In genomic region chr10:118617291-118618044, GRCm38 (mm10) we compare ENCODE assay signal across 12 mouse cellular contexts.
DNase-seq lines count a peak whose midpoint lies in the region.
"Had no signal": no experiment of that assay in that cellular context is flagged by ENCODE, and none has a peak within 500 bp of the region (broad histone marks: within the 10 kb centered on the region; RNA-seq: fewer than 3 reads in every experiment).

No protein-coding gene starts in this region.

- peak; percentile 5 for DNase-seq in gastrocnemius, adult 18-20 months (ENCODE audit: low spot score)
- DNase-seq in gastrocnemius, adult 8-10 months (ENCODE audit: low spot score in 2 of 2), result no peak
- DNase-seq in left cerebral cortex, adult 11 months (ENCODE audit: low spot score), result peak; percentile 16
- DNase-seq in left cerebral cortex, adult 18-20 months (ENCODE audit: low spot score in 2 of 2), result no peak
- peak; percentile 27 for DNase-seq in heart, postnatal 4 days
- DNase-seq in right cerebral cortex, postnatal 36 days (ENCODE audit: low spot score in 2 of 2), result peak; percentile 22 to 30
- DNase-seq in kidney, postnatal 4 days, result no peak
- no peak for DNase-seq in lung, postnatal 10 days
- DNase-seq: adrenal gland, postnatal 10 days; cerebellum, postnatal 14 days; kidney, adult 11 months; lung, adult 2 months had no signal

Comparison
In these comparisons a context has a peak if more than half of its experiments do, and no peak if none do; other contexts are left out.
1. DNase-seq: peak in gastrocnemius, adult 18-20 months (single experiment), left cerebral cortex, adult 11 months (single experiment), heart, postnatal 4 days (single experiment) and right cerebral cortex, postnatal 36 days (2 of 2); none in gastrocnemius, adult 8-10 months (0 of 2), left cerebral cortex, adult 18-20 months (0 of 2), kidney, postnatal 4 days (0 of 2) and lung, postnatal 10 days (single experiment).